Mouse (Mus musculus): ENCODE measurements around the gene H2-D1. TPM values are rescaled to one million over a fixed set of nuclear protein-coding genes. Genes with fewer than 3 reads are reported as not detected.
"Not testable (repeated sequence)": the region's sequence is repeated elsewhere in the genome, so short reads cannot be mapped to it uniquely, and the experiment has no call there.

The H2-D1 gene
- polyA plus RNA-seq, 1 experiment from 2014 or later = 77.6 TPM

DNA sequence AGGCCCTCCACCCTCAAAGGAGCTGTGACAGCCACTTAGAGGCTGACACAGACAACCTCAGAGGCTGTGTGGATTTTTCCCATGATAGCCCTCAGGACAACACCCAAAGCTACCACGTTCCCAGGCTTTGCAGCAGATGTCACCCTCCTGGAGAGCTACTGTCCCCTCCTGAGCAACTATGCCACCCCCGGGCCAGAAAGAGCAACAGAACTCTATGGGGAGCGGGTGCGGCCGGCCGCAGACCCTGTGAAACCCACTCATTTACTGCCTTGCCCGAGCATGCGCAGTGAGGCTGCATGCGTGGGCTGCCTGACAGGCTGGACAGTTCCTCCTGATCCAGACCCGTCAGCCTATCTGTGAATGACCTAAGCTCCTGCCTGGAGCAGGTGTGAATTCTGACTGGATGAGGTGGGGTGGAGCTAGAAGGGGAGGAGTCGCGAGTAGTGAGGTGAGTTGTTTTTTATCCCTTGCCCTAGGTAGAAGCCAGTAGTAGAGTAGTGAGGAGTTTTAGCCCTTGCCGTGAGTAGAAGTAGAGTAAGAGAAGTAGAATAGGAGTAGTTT, 13.9 kb downstream of the H2-D1 start:
- Histone ChIP-seq H3K36me3 (ENCODE audit: control insufficient read depth, insufficient read depth, low read length) (no peaks in the 10 kb centered on the region), H3K27ac (ENCODE audit: low read length) (no peak overlapping the region), H3K9ac (replicated peaks; ENCODE audit: low read depth, low read length) (no peak overlapping the region), H3K9me3 (ENCODE audit: control insufficient read depth, low read depth, low read length) (no peaks in the 10 kb centered on the region), H3K27me3 (ENCODE audit: control insufficient read depth, insufficient read depth, low read length) (no peaks in the 10 kb centered on the region), H3K4me2 (replicated peaks; ENCODE audit: low read depth, low read length) (no peak overlapping the region), H3K4me1 (ENCODE audit: control insufficient read depth, insufficient read depth, low read length) (no peaks in the 10 kb centered on the region), H3K4me3 (ENCODE audit: low read depth, low read length) (no peak overlapping the region)
- no peak for ATAC-seq (ENCODE audit: insufficient number of reproducible peaks, insufficient read depth, low FRiP score, low read depth)
- WGBS = 10% methylated on average over 13 of the region's 13 CpGs

GRCm38 (mm10) chr17:35278049-35278448, 15.5 kb downstream of the H2-D1 start:
- 78% methylated on average over 8 of the region's 8 CpGs for WGBS
- H3K9ac ChIP-seq (replicated peaks; ENCODE audit: low read depth, low read length) = no peak overlapping the region
- H3K27me3 ChIP-seq (ENCODE audit: control insufficient read depth, insufficient read depth, low read length) = no peaks in the 10 kb centered on the region
- ATAC-seq (ENCODE audit: insufficient number of reproducible peaks, insufficient read depth, low FRiP score, low read depth) = no peak
- no peak overlapping the region for H3K4me3 ChIP-seq (ENCODE audit: low read depth, low read length)
- H3K36me3 ChIP-seq (ENCODE audit: control insufficient read depth, insufficient read depth, low read length) = no peaks in the 10 kb centered on the region
- H3K27ac ChIP-seq (ENCODE audit: low read length) = no peak overlapping the region
- no peaks in the 10 kb centered on the region for H3K4me1 ChIP-seq (ENCODE audit: control insufficient read depth, insufficient read depth, low read length)
- no peaks in the 10 kb centered on the region for H3K9me3 ChIP-seq (ENCODE audit: control insufficient read depth, low read depth, low read length)
- H3K4me2 ChIP-seq (replicated peaks; ENCODE audit: low read depth, low read length) = no peak overlapping the region

DNA sequence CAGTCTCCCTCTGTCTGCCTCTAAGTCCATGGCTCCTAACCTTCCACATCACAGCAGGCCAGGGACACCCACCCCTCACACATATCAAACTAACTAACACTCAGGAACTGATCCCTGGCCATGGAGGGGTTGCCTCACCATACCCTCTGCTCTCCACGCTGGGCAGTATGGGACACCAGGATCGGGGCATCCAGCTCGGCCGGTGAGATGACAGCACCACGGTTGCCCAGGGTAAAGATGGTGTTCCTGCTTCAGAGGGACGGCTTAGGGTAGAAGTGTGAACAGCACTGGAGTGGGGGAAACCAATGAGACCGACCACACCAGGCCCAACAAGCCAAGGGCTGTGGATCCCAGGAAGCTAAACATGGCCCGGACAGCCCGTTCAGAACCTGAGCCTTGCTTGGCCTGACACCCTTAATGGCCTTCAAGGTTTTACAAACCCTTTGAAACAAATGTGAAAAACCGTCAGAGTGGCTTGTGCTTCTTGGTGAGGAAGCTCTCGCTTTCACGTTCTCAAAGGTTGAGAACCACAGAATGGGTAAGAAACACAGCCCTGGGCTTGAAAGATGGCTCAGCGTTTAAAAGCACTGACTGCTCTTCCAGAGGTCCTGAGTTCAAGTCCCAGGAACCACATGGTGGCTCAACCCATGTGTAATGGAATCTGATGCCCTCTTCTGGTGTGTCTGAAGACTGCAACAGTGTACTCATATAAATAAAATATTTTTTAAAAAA, 16.6 kb downstream of the H2-D1 start:
- no peak overlapping the region for H3K27ac ChIP-seq (ENCODE audit: low read length)

DNA sequence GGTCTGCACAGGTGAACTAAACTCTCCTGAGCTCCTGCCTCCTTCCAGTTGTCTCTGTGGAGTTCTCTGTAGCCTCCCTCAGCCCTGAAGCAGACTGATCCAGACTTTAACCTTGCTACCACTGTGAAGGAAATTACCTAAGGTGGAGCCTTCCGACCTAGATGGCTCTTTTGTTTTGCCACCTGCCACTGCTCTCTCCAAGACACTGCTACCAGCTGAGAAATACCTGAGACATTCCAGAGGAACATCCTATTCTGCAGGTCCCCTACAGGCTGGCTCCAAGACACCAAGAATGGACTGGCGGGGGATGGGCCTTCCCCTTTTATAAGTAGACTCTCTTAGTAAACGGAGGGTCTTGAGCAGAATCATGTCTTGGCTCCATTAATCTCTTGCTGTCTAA, 17.7 kb downstream of the H2-D1 start:
- no peak for ATAC-seq (ENCODE audit: insufficient number of reproducible peaks, insufficient read depth, low FRiP score, low read depth)
- no peak overlapping the region for H3K9ac ChIP-seq (replicated peaks; ENCODE audit: low read depth, low read length)
- H3K36me3 ChIP-seq (ENCODE audit: control insufficient read depth, insufficient read depth, low read length) = no peaks in the 10 kb centered on the region
- H3K4me2 ChIP-seq (replicated peaks; ENCODE audit: low read depth, low read length) = no peak overlapping the region
- H3K27me3 ChIP-seq (ENCODE audit: control insufficient read depth, insufficient read depth, low read length) = no peaks in the 10 kb centered on the region
- no peaks in the 10 kb centered on the region for H3K9me3 ChIP-seq (ENCODE audit: control insufficient read depth, low read depth, low read length)
- no peak overlapping the region for H3K27ac ChIP-seq (ENCODE audit: low read length)
- WGBS = 61% methylated on average over 3 of the region's 3 CpGs
- no peaks in the 10 kb centered on the region for H3K4me1 ChIP-seq (ENCODE audit: control insufficient read depth, insufficient read depth, low read length)
- no peak overlapping the region for H3K4me3 ChIP-seq (ENCODE audit: low read depth, low read length)

More for the DNA sequence above, 16.6 kb downstream of the H2-D1 start:
- H3K4me2 ChIP-seq (replicated peaks; ENCODE audit: low read depth, low read length) = no peak overlapping the region
- no peaks in the 10 kb centered on the region for H3K9me3 ChIP-seq (ENCODE audit: control insufficient read depth, low read depth, low read length)
- H3K4me1 ChIP-seq (ENCODE audit: control insufficient read depth, insufficient read depth, low read length) = no peaks in the 10 kb centered on the region
- no peaks in the 10 kb centered on the region for H3K36me3 ChIP-seq (ENCODE audit: control insufficient read depth, insufficient read depth, low read length)
- H3K9ac ChIP-seq (replicated peaks; ENCODE audit: low read depth, low read length) = no peak overlapping the region
- 85% methylated on average over 13 of the region's 13 CpGs for WGBS
- no peak overlapping the region for H3K4me3 ChIP-seq (ENCODE audit: low read depth, low read length)
- ATAC-seq (ENCODE audit: insufficient number of reproducible peaks, insufficient read depth, low FRiP score, low read depth) = no peak
- no peaks in the 10 kb centered on the region for H3K27me3 ChIP-seq (ENCODE audit: control insufficient read depth, insufficient read depth, low read length)

DNA sequence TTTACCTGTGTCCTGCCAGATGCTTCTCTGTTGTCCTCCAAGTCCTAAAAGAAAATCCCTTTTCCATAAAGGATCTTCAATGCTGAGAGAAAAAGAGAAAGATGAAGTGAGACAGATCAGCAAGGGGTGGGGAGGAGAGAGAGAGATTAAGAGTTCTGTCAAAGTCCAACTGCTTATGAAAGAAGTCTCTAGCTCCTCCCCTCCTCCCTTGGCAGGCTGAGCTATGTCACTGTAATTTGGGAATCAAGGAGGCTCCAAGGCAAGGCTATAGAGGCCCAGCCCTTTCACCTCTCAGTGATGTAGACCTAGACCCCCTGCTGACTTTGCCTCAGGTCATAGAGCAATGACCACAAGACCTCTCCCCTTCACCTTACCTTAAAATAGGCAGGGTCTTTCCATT, 22.9 kb downstream of the H2-D1 start:
- Histone ChIP-seq H3K4me2 (replicated peaks; ENCODE audit: low read depth, low read length) (no peak overlapping the region), H3K36me3 (ENCODE audit: control insufficient read depth, insufficient read depth, low read length) (no peaks in the 10 kb centered on the region), H3K27me3 (ENCODE audit: control insufficient read depth, insufficient read depth, low read length) (no peaks in the 10 kb centered on the region), H3K4me3 (ENCODE audit: low read depth, low read length) (no peak overlapping the region), H3K4me1 (ENCODE audit: control insufficient read depth, insufficient read depth, low read length) (no peaks in the 10 kb centered on the region), H3K27ac (ENCODE audit: low read length) (no peak overlapping the region), H3K9ac (replicated peaks; ENCODE audit: low read depth, low read length) (no peak overlapping the region), H3K9me3 (ENCODE audit: control insufficient read depth, low read depth, low read length) (no peaks in the 10 kb centered on the region)
- no peak for ATAC-seq (ENCODE audit: insufficient number of reproducible peaks, insufficient read depth, low FRiP score, low read depth)

GRCm38 (mm10) chr17:35295796-35296195, 33.3 kb downstream of the H2-D1 start:
- H3K27me3 ChIP-seq (ENCODE audit: control insufficient read depth, insufficient read depth, low read length); H3K36me3 ChIP-seq (ENCODE audit: control insufficient read depth, insufficient read depth, low read length); H3K4me1 ChIP-seq (ENCODE audit: control insufficient read depth, insufficient read depth, low read length); H3K4me2 ChIP-seq (replicated peaks; ENCODE audit: low read depth, low read length); H3K9ac ChIP-seq (replicated peaks; ENCODE audit: low read depth, low read length); H3K4me3 ChIP-seq (ENCODE audit: low read depth, low read length); ATAC-seq (ENCODE audit: insufficient number of reproducible peaks, insufficient read depth, low FRiP score, low read depth); H3K9me3 ChIP-seq (ENCODE audit: control insufficient read depth, low read depth, low read length); H3K27ac ChIP-seq (ENCODE audit: low read length): not testable (repeated sequence)
- 3% methylated on average over 5 of the region's 5 CpGs for WGBS

- not testable (repeated sequence) for H3K9me3 ChIP-seq (ENCODE audit: control insufficient read depth, low read depth, low read length); H3K4me3 ChIP-seq (ENCODE audit: low read depth, low read length); H3K36me3 ChIP-seq (ENCODE audit: control insufficient read depth, insufficient read depth, low read length); H3K27ac ChIP-seq (ENCODE audit: low read length); H3K27me3 ChIP-seq (ENCODE audit: control insufficient read depth, insufficient read depth, low read length); H3K4me1 ChIP-seq (ENCODE audit: control insufficient read depth, insufficient read depth, low read length); ATAC-seq (ENCODE audit: insufficient number of reproducible peaks, insufficient read depth, low FRiP score, low read depth); H3K4me2 ChIP-seq (replicated peaks; ENCODE audit: low read depth, low read length); H3K9ac ChIP-seq (replicated peaks; ENCODE audit: low read depth, low read length)
- WGBS = 83% methylated on average over 7 of the region's 7 CpGs
These were observed 37.9 kb downstream of the H2-D1 start for GRCm38 (mm10) chr17:35300261-35300945.

GRCm38 (mm10) chr17:35301645-35302258, 39.2 kb downstream of the H2-D1 start:
- Histone ChIP-seq H3K4me1 (ENCODE audit: control insufficient read depth, insufficient read depth, low read length) (no peaks in the 10 kb centered on the region), H3K27ac (ENCODE audit: low read length) (no peak overlapping the region), H3K36me3 (ENCODE audit: control insufficient read depth, insufficient read depth, low read length) (no peaks in the 10 kb centered on the region), H3K9me3 (ENCODE audit: control insufficient read depth, low read depth, low read length) (no peaks in the 10 kb centered on the region), H3K9ac (replicated peaks; ENCODE audit: low read depth, low read length) (no peak overlapping the region), H3K4me2 (replicated peaks; ENCODE audit: low read depth, low read length) (no peak overlapping the region), H3K27me3 (ENCODE audit: control insufficient read depth, insufficient read depth, low read length) (no peaks in the 10 kb centered on the region), H3K4me3 (ENCODE audit: low read depth, low read length) (no peak overlapping the region)
- no peak for ATAC-seq (ENCODE audit: insufficient number of reproducible peaks, insufficient read depth, low FRiP score, low read depth)
- 26% methylated on average over 13 of the region's 13 CpGs for WGBS
